Mouse (Mus musculus) MEL (cell line): ENCODE data around the gene Ddx19a. TPM values are rescaled to one million over a fixed set of nuclear protein-coding genes. Genes with fewer than 3 reads are reported as not detected.

ENCODE experiments used
- DNase-seq: peaks from one replicate; pipeline ENCODE4 v3.0.0; 2011; ENCODE audit warnings: low read depth, low spot score
- H3K27ac ChIP-seq: 2 replicates; pipeline ENCODE4 v1.5.1; 2012; ENCODE audit warnings: low read depth, mild to moderate bottlenecking, control low read depth, low read length, moderate library complexity; ENCODE audit not compliant: control insufficient read depth
- H3K27me3 ChIP-seq, 2 experiments: fragments of 150-350 bp in 1 of 2; sonication (generic) in 1 of 2; 2 replicates each; pipeline ENCODE4 v1.6.1; 2012; ENCODE audit warnings: low read length in 2 of 2, mild to moderate bottlenecking in 2 of 2, improper control_type of control experiment in 1 of 2, moderate library complexity in 1 of 2; ENCODE audit not compliant: insufficient read depth in 2 of 2, control insufficient read depth in 1 of 2
- H3K36me3 ChIP-seq, 2 experiments: 2 replicates each; pipeline ENCODE4 v1.6.1; 2012 to 2014; ENCODE audit warnings: low read length in 2 of 2, improper control_type of control experiment in 1 of 2, inconsistent platforms in 1 of 2, mild to moderate bottlenecking in 1 of 2; ENCODE audit not compliant: insufficient read depth in 2 of 2, control insufficient read depth in 1 of 2
- H3K4me1 ChIP-seq, 2 experiments: fragments of 150-350 bp in 1 of 2; sonication (generic) in 1 of 2; 2 replicates each; pipeline ENCODE4 v1.6.1; 2012; ENCODE audit warnings: low read length in 2 of 2, improper control_type of control experiment in 1 of 2, mild to moderate bottlenecking in 1 of 2; ENCODE audit not compliant: insufficient read depth in 2 of 2, control insufficient read depth in 1 of 2
- H3K4me3 ChIP-seq, 2 experiments: fragments of 150-350 bp in 1 of 2; sonication (generic) in 1 of 2; 2 replicates each; pipeline ENCODE4 v1.5.1; 2012; ENCODE audit warnings: low read depth in 2 of 2, low read length in 2 of 2, mild to moderate bottlenecking in 2 of 2, moderate library complexity in 2 of 2, control low read depth in 1 of 2, improper control_type of control experiment in 1 of 2; ENCODE audit not compliant: control insufficient read depth in 1 of 2, insufficient read depth in 1 of 2
- H3K79me2 ChIP-seq: 2 replicates; pipeline ENCODE4 v1.6.1; 2012; ENCODE audit warnings: mild to moderate bottlenecking, low read length, moderate library complexity; ENCODE audit not compliant: control insufficient read depth, poor library complexity, insufficient read depth
- H3K9ac ChIP-seq: 2 replicates; pipeline ENCODE4 v1.6.1; 2012; ENCODE audit warnings: low read depth, mild to moderate bottlenecking, control low read depth, low read length, moderate library complexity; ENCODE audit not compliant: control insufficient read depth, poor library complexity, severe bottlenecking
- H3K9me3 ChIP-seq: fragments of 150-350 bp; sonication (generic); replicated peaks from 2 replicates; pipeline ENCODE4 v1.6.1; 2012; ENCODE audit warnings: mild to moderate bottlenecking, low read length, improper control_type of control experiment, moderate library complexity; ENCODE audit not compliant: insufficient read depth
- BHLHE40 ChIP-seq: IDR thresholded peaks from 2 replicates; pipeline ENCODE4 v1.6.1; 2012; ENCODE audit warnings: low read depth, mild to moderate bottlenecking, inconsistent platforms, low read length, improper control_type of control experiment, borderline replicate concordance
- CHD1 ChIP-seq: IDR thresholded peaks from 2 replicates; pipeline ENCODE4 v1.6.1; 2012; ENCODE audit warnings: low read depth, mild to moderate bottlenecking, inconsistent platforms, low read length, improper control_type of control experiment
- CHD2 ChIP-seq: IDR thresholded peaks from 2 replicates; pipeline ENCODE4 v1.6.1; 2011; ENCODE audit warnings: low read length, improper control_type of control experiment
- CTCF ChIP-seq, 3 experiments: IDR thresholded peaks in 2 of 3; conservative IDR thresholded peaks in 1 of 3; 2 replicates each; pipeline ENCODE4 v1.5.1; 2011 to 2012; ENCODE audit warnings: low read length in 3 of 3, low read depth in 2 of 3, mild to moderate bottlenecking in 2 of 3, improper control_type of control experiment in 1 of 3, inconsistent platforms in 1 of 3, mixed read lengths in 1 of 3, moderate library complexity in 1 of 3; ENCODE audit not compliant: control insufficient read depth in 1 of 3, insufficient read depth in 1 of 3, poor library complexity in 1 of 3, severe bottlenecking in 1 of 3
- E2F4 ChIP-seq: IDR thresholded peaks from 2 replicates; pipeline ENCODE4 v1.6.1; 2011; ENCODE audit warnings: low read depth, low read length, improper control_type of control experiment, borderline replicate concordance
- ELF1 ChIP-seq: IDR thresholded peaks from 2 replicates; pipeline ENCODE4 v1.6.1; 2014; ENCODE audit warnings: low read depth, mild to moderate bottlenecking, inconsistent platforms, low read length, improper control_type of control experiment, moderate library complexity
- EP300 ChIP-seq, 2 experiments: IDR thresholded peaks; 2 replicates each; pipeline ENCODE4 v1.6.1; 2011; ENCODE audit warnings: improper control_type of control experiment in 2 of 2, low read length in 2 of 2, low read depth in 1 of 2, mild to moderate bottlenecking in 1 of 2
- ETS1 ChIP-seq: IDR thresholded peaks from 2 replicates; pipeline ENCODE4 v1.6.1; 2012; ENCODE audit warnings: low read depth, mild to moderate bottlenecking, inconsistent platforms, low read length, improper control_type of control experiment, moderate library complexity
- GATA1 ChIP-seq: IDR thresholded peaks from 2 replicates; pipeline ENCODE4 v1.6.1; 2011; ENCODE audit warnings: low read depth, low read length, improper control_type of control experiment
- HCFC1 ChIP-seq: IDR thresholded peaks from 2 replicates; pipeline ENCODE4 v1.6.1; 2012; ENCODE audit warnings: low read depth, mild to moderate bottlenecking, inconsistent platforms, low read length, improper control_type of control experiment, moderate library complexity
- JUND ChIP-seq: IDR thresholded peaks from 2 replicates; pipeline ENCODE4 v1.6.1; 2011; ENCODE audit warnings: low read depth, mild to moderate bottlenecking, improper control_type of control experiment, low read length
- KAT2A ChIP-seq: conservative IDR thresholded peaks from 2 replicates; pipeline ENCODE4 v1.6.1; 2012; ENCODE audit warnings: low read depth, low read length, improper control_type of control experiment, inconsistent platforms
- MAFK ChIP-seq: IDR thresholded peaks from 2 replicates; pipeline ENCODE4 v1.6.1; 2011; ENCODE audit warnings: low read depth, mild to moderate bottlenecking, low read length, improper control_type of control experiment, borderline replicate concordance
- MAX ChIP-seq: IDR thresholded peaks from 2 replicates; pipeline ENCODE4 v1.6.1; 2011; ENCODE audit warnings: low read length, improper control_type of control experiment
- MAZ ChIP-seq: IDR thresholded peaks from 2 replicates; pipeline ENCODE4 v1.6.1; 2012; ENCODE audit warnings: low read depth, mild to moderate bottlenecking, inconsistent platforms, low read length, improper control_type of control experiment
- MEF2A ChIP-seq: IDR thresholded peaks from 2 replicates; pipeline ENCODE4 v1.6.1; 2014; ENCODE audit warnings: low read depth, mild to moderate bottlenecking, inconsistent platforms, low read length, improper control_type of control experiment; ENCODE audit not compliant: poor library complexity, insufficient replicate concordance, severe bottlenecking; ENCODE audit errors: extremely low read depth
- MXI1 ChIP-seq: IDR thresholded peaks from 2 replicates; pipeline ENCODE4 v1.6.1; 2011; ENCODE audit warnings: mild to moderate bottlenecking, low read depth, low read length, improper control_type of control experiment
- MYB ChIP-seq: IDR thresholded peaks from 2 replicates; pipeline ENCODE4 v1.6.1; 2011; ENCODE audit warnings: mild to moderate bottlenecking, low read depth, low read length, improper control_type of control experiment
- MYC ChIP-seq: IDR thresholded peaks from 2 replicates; pipeline ENCODE4 v1.6.1; 2011; ENCODE audit warnings: low read depth, mild to moderate bottlenecking, low read length, improper control_type of control experiment, moderate library complexity
- NELFE ChIP-seq: IDR thresholded peaks from 2 replicates; pipeline ENCODE4 v1.6.1; 2011; ENCODE audit warnings: low read depth, low read length, improper control_type of control experiment
- NRF1 ChIP-seq: IDR thresholded peaks from 2 replicates; pipeline ENCODE4 v1.6.1; 2014; ENCODE audit warnings: low read depth, mild to moderate bottlenecking, inconsistent platforms, low read length, improper control_type of control experiment, moderate library complexity; ENCODE audit not compliant: poor library complexity, insufficient read depth, severe bottlenecking
- POLR2A ChIP-seq, 2 experiments: IDR thresholded peaks; 2 replicates each; pipeline ENCODE4 v1.6.1; 2011 to 2012; ENCODE audit warnings: low read length in 2 of 2, mild to moderate bottlenecking in 2 of 2, control low read depth in 1 of 2, improper control_type of control experiment in 1 of 2, low read depth in 1 of 2, moderate library complexity in 1 of 2; ENCODE audit not compliant: control insufficient read depth in 1 of 2, insufficient read depth in 1 of 2, poor library complexity in 1 of 2
- POLR2AphosphoS2 ChIP-seq: IDR thresholded peaks from 2 replicates; pipeline ENCODE4 v1.6.1; 2011; ENCODE audit warnings: low read length, improper control_type of control experiment
- POLR2AphosphoS5 ChIP-seq: IDR thresholded peaks from 2 replicates; pipeline ENCODE4 v1.6.1; 2012; ENCODE audit warnings: low read depth, borderline replicate concordance, mild to moderate bottlenecking, inconsistent platforms, low read length, moderate library complexity, mixed read lengths
- RAD21 ChIP-seq: IDR thresholded peaks from 2 replicates; pipeline ENCODE4 v1.6.1; 2011; ENCODE audit warnings: mild to moderate bottlenecking, low read depth, low read length, improper control_type of control experiment
- SIN3A ChIP-seq: IDR thresholded peaks from 2 replicates; pipeline ENCODE4 v1.6.1; 2012; ENCODE audit warnings: low read length, improper control_type of control experiment, inconsistent platforms
- SMC3 ChIP-seq: IDR thresholded peaks from 2 replicates; pipeline ENCODE4 v1.6.1; 2011; ENCODE audit warnings: low read depth, low read length, improper control_type of control experiment
- TAL1 ChIP-seq: IDR thresholded peaks from 2 replicates; pipeline ENCODE4 v1.6.1; 2012; ENCODE audit warnings: mild to moderate bottlenecking, inconsistent platforms, low read length, moderate library complexity, mixed read lengths
- TBP ChIP-seq: IDR thresholded peaks from 2 replicates; pipeline ENCODE4 v1.8.0; 2011; ENCODE audit warnings: low read depth, low read length, improper control_type of control experiment
- TCF12 ChIP-seq: IDR thresholded peaks from 2 replicates; pipeline ENCODE4 v1.6.1; 2014; ENCODE audit warnings: low read depth, mild to moderate bottlenecking, inconsistent platforms, low read length, improper control_type of control experiment, moderate library complexity
- UBTF ChIP-seq: IDR thresholded peaks from 2 replicates; pipeline ENCODE4 v1.6.1; 2012; ENCODE audit warnings: low read depth, mild to moderate bottlenecking, inconsistent platforms, low read length, improper control_type of control experiment, moderate library complexity, borderline replicate concordance; ENCODE audit not compliant: insufficient read depth
- USF1 ChIP-seq: IDR thresholded peaks from 2 replicates; pipeline ENCODE4 v1.6.1; 2014; ENCODE audit warnings: low read depth, mild to moderate bottlenecking, inconsistent platforms, low read length, improper control_type of control experiment, moderate library complexity
- USF2 ChIP-seq, 2 experiments: IDR thresholded peaks; 2 replicates each; pipeline ENCODE4 v1.6.1; 2011 to 2012; ENCODE audit warnings: improper control_type of control experiment in 2 of 2, low read length in 2 of 2, borderline replicate concordance in 1 of 2, inconsistent platforms in 1 of 2, low read depth in 1 of 2, mild to moderate bottlenecking in 1 of 2; ENCODE audit not compliant: insufficient read depth in 1 of 2
- ZC3H11A ChIP-seq: IDR thresholded peaks from 2 replicates; pipeline ENCODE4 v1.6.1; 2012; ENCODE audit warnings: low read depth, mild to moderate bottlenecking, inconsistent platforms, low read length, improper control_type of control experiment
- ZKSCAN1 ChIP-seq: IDR thresholded peaks from 2 replicates; pipeline ENCODE4 v1.6.1; 2012; ENCODE audit warnings: low read depth, mild to moderate bottlenecking, inconsistent platforms, low read length, improper control_type of control experiment, moderate library complexity
- ZMIZ1 ChIP-seq: IDR thresholded peaks from 2 replicates; pipeline ENCODE4 v1.6.1; 2012; ENCODE audit warnings: low read depth, mild to moderate bottlenecking, inconsistent platforms, low read length, improper control_type of control experiment, moderate library complexity
- ZNF384 ChIP-seq: IDR thresholded peaks from 2 replicates; pipeline ENCODE4 v1.6.1; 2012; ENCODE audit warnings: low read depth, mild to moderate bottlenecking, inconsistent platforms, low read length, improper control_type of control experiment
- polyA plus RNA-seq, 2 experiments: library from polyadenylated mRNA; stranded (reverse) in 1 of 2; unstranded in 1 of 2; fragments of >175 nt in 1 of 2; fragments of >200 nt in 1 of 2; gene quantifications; 2 replicates each; pipeline versions ENCODE4 v1.2.1 to v1.2.4; 2012; ENCODE audit warnings: low replicate concordance in 2 of 2, low read depth in 1 of 2; ENCODE audit not compliant: insufficient read length in 2 of 2, insufficient read depth in 1 of 2, missing spikeins in 1 of 2
- total RNA-seq: library from RNA; depleted of rRNA; stranded (reverse); fragments of 300-350 nt; gene quantifications from 2 replicates; pipeline ENCODE4 v1.2.3, GENCODE M21; 2012

The Ddx19a gene
- total and polyA plus RNA-seq, 3 experiments, result 17.0 to 168 (median 59.0) TPM

DNA sequence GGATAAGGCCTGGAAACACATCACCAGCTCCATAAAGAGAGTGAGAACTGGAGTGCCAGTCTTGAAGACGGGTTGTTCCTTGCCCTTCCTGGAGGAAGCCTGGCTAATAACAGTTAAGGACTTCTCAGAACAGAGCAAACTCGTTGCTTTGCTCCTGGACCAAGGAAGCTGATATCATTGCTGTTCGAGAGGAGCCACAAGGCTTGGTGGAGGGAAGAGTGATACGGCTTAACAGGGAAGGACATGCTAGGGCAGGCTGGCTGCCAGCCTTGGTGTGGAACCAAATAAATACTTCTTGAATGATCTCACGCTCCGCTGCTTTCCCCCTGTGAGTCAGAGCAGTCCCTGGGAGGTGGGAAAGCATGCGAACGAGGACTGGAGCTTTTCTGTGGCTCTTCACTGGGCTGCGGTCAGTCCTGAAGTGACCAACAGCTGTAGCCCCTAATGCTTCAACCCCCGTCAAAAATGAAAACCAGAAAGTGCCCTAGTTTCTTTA is 56.1 kb downstream of the Ddx19a start:
- no peaks in the 10 kb centered on the region for H3K9me3 ChIP-seq
- H3K4me1 ChIP-seq, result peaks cover 17 to 35% of the 10 kb centered on the region in 2 experiments
- peak overlapping the region; percentile 82 for H3K27ac ChIP-seq
- H3K9ac ChIP-seq, result peak overlapping the region; percentile 29
- peak; percentile 91 for DNase-seq
- no peaks in the 10 kb centered on the region for H3K79me2 ChIP-seq
- H3K4me3 ChIP-seq, result peak overlapping the region; percentile 15 to 30
- H3K36me3 ChIP-seq, result peaks cover 0 to 29% of the 10 kb centered on the region in 2 experiments; a peak in 2 of 4 replicates
- no peaks in the 10 kb centered on the region for H3K27me3 ChIP-seq
- TF ChIP-seq TCF12 (peak; percentile 73), USF1 (no peak), ZKSCAN1 (no peak), CHD1 (no peak), MAX (no peak), CTCF (IDR thresholded peaks at IDR 0.05 in 2 of 3, conservative IDR thresholded peaks at IDR 0.05 in 1 of 3; ENCODE audit: control insufficient read depth in 1 of 3, insufficient read depth in 1 of 3, low read depth in 2 of 3, low read length in 3 of 3, poor library complexity in 1 of 3, severe bottlenecking in 1 of 3) (no peak), NRF1 (no peak), RAD21 (no peak), USF2 (IDR thresholded peaks at IDR 0.05; ENCODE audit: borderline replicate concordance in 1 of 2, insufficient read depth in 1 of 2, low read depth in 1 of 2, low read length in 2 of 2) (no peak), ZC3H11A (no peak), MEF2A (no peak), HCFC1 (no peak), MYB (peak; percentile 8; the same call in 1 of the 2 replicates), JUND (no peak), SMC3 (no peak), NELFE (no peak; the same call in 1 of the 2 replicates), EP300 (IDR thresholded peaks at IDR 0.05; ENCODE audit: low read depth in 1 of 2, low read length in 2 of 2) (peak; percentile 57 to 73; a peak in 3 of 4 replicates), ELF1 (no peak), MAZ (no peak), ETS1 (peak; percentile 80), SIN3A (peak; percentile 55; the same call in 1 of the 2 replicates), MYC (0 out of 2 replicates have a peak, but pooled peaks have one; percentile 71), E2F4 (no peak), POLR2A (IDR thresholded peaks at IDR 0.05; ENCODE audit: control insufficient read depth in 1 of 2, insufficient read depth in 1 of 2, low read depth in 1 of 2, low read length in 2 of 2, poor library complexity in 1 of 2) (no peak), UBTF (no peak), BHLHE40 (no peak), POLR2AphosphoS2 (no peak), ZMIZ1 (no peak), GATA1 (no peak; the same call in 1 of the 2 replicates), MAFK (no peak), ZNF384 (no peak), TAL1 (peak; percentile 46; the same call in 1 of the 2 replicates), MXI1 (no peak; the same call in 1 of the 2 replicates), TBP (no peak; the same call in 1 of the 2 replicates), CHD2 (no peak), KAT2A (no peak), POLR2AphosphoS5 (no peak)
